Mouse (Mus musculus): ENCODE data around the gene Polr1b.

DNA sequence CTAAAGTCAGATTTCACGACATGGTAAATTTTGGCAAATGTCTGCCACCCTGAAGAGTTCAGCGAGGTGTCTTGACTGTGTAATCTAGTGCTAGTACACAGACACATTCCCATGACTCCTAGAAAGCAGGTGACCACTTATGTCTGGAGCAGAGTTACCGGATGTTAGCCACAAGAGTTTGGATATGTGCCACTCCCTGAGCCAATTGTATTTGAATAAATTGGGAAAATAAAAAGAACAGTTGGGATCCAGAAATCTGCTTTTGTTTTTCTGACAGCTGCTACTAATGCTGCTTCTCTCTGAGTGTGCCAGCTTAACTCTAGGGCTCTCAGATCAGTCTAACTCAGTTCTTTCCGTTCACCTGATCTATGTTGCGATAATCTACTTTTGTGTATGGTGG lies 12.1 kb downstream of the Polr1b start:
- TF ChIP-seq CTCF (IDR thresholded peaks at IDR 0.05; ENCODE audit: low read depth) = no peak
- TF ChIP-seq EP300 (IDR thresholded peaks at IDR 0.05; ENCODE audit: low read depth) = no peak

Data from liver, embryonic 14.5 days (tissue).